Mouse (Mus musculus) frontal cortex, adult (tissue): Measurements from ENCODE around the gene Stard3nl.

ENCODE experiments used
- ATAC-seq: cut with Nextera tagmentation; 2 replicates; pipeline ENCODE4 v1.9.2; 2017; ENCODE audit warnings: mild to moderate bottlenecking, moderate library complexity, mixed read lengths; ENCODE audit not compliant: low TSS enrichment

The Stard3nl gene

GRCm38 (mm10) chr13:19385226-19385625 lies 10.4 kb downstream of the Stard3nl start:
- no peak for ATAC-seq

GRCm38 (mm10) chr13:19381112-19381828 lies 14.3 kb downstream of the Stard3nl start:
- no peak for ATAC-seq

GRCm38 (mm10) chr13:19379313-19379712 lies 16.3 kb downstream of the Stard3nl start:
- peak; percentile 13; the same call in 1 of the 2 replicates for ATAC-seq

GRCm38 (mm10) chr13:19372133-19372729 lies 23.4 kb downstream of the Stard3nl start:
- no peak for ATAC-seq

GRCm38 (mm10) chr13:19368817-19369216 lies 26.8 kb downstream of the Stard3nl start:
- ATAC-seq: no peak

- no peak for ATAC-seq
Measured at GRCm38 (mm10) chr13:19367536-19367935, 28.1 kb downstream of the Stard3nl start.

GRCm38 (mm10) chr13:19366866-19367265 lies 28.7 kb downstream of the Stard3nl start:
- ATAC-seq: no peak

- ATAC-seq: peak; percentile 90
Measured at GRCm38 (mm10) chr13:19365596-19365995, 30.0 kb downstream of the Stard3nl start.

- no peak; the same call in 1 of the 2 replicates for ATAC-seq
Measured at GRCm38 (mm10) chr13:19364245-19364772, 31.3 kb downstream of the Stard3nl start.

- peak; percentile 62 for ATAC-seq
Measured at GRCm38 (mm10) chr13:19362358-19362757, 33.2 kb downstream of the Stard3nl start.

GRCm38 (mm10) chr13:19358027-19358426 lies 37.6 kb downstream of the Stard3nl start:
- peak; percentile 68 for ATAC-seq

- ATAC-seq: no peak
Measured at GRCm38 (mm10) chr13:19357301-19357700, 38.3 kb downstream of the Stard3nl start.

- ATAC-seq: no peak
Measured at GRCm38 (mm10) chr13:19356720-19357119, 38.9 kb downstream of the Stard3nl start.

GRCm38 (mm10) chr13:19356120-19356519 lies 39.5 kb downstream of the Stard3nl start:
- ATAC-seq: no peak

- ATAC-seq: peak; percentile 62; the same call in 1 of the 2 replicates
Measured at GRCm38 (mm10) chr13:19352795-19353194, 42.8 kb downstream of the Stard3nl start.

GRCm38 (mm10) chr13:19340356-19340755 lies 55.2 kb downstream of the Stard3nl start:
- peak; percentile 41 for ATAC-seq

- peak; percentile 79 for ATAC-seq
Measured at GRCm38 (mm10) chr13:19336310-19336709, 59.3 kb downstream of the Stard3nl start.
